Comparison of ENCODE assay signal across 14 mouse cellular contexts in the genomic region with DNA sequence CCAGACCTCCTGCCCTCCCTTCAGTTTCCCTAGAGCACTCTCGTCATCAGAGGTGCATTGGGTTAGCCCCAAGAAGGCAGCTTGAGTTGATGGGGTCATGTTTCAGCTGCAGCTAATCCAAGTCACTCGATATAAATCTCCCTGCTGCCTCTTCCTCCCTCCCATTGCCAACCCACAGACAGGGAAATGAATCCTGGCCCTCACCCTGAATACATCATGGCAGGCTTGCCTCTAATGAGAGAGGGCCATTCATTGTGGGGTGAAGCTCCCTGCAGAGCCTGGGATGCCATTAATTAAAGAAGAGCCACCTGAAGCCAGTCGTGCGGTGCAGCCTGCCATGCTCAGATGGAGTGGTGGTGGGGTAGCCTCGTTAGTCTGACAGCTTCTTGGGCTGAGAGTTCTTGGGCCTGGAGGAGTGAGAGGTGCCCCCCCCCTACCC. TPM values are rescaled to one million over a fixed set of nuclear protein-coding genes. Genes with fewer than 3 reads are reported as not detected.
DNase-seq lines count a peak whose midpoint lies in the region; ATAC-seq and TF ChIP-seq lines count a peak whose summit lies in the region.
"Had no signal": no experiment of that assay in that cellular context is flagged by ENCODE, and none has a peak within 500 bp of the region (broad histone marks: within the 10 kb centered on the region; RNA-seq: fewer than 3 reads in every experiment).

No protein-coding gene starts in this region.

- no peaks in the 10 kb centered on the region for H3K27me3 ChIP-seq in forebrain, embryonic 11.5 days (ENCODE audit: control insufficient read depth, insufficient read depth, low read length)
- no peaks in the 10 kb centered on the region for H3K27me3 ChIP-seq in forebrain, embryonic 10.5 days (ENCODE audit: poor library complexity, severe bottlenecking)
- no peaks in the 10 kb centered on the region for H3K27me3 ChIP-seq in midbrain, embryonic 13.5 days
- H3K27me3 ChIP-seq in midbrain, postnatal 0 days (ENCODE audit: insufficient read depth, low read length), result no peaks in the 10 kb centered on the region
- H3K27me3 ChIP-seq in limb, embryonic 10.5 days (ENCODE audit: low read depth, poor library complexity, severe bottlenecking), result no peaks in the 10 kb centered on the region
- H3K27me3 ChIP-seq: embryonic facial prominence, embryonic 13.5 days; heart, embryonic 15.5 days had no signal

- H3K27ac ChIP-seq in forebrain, embryonic 11.5 days (ENCODE audit: low read depth, low read length), result no peak overlapping the region
- no peak overlapping the region for H3K27ac ChIP-seq in forebrain, embryonic 10.5 days
- H3K27ac ChIP-seq in midbrain, embryonic 13.5 days, result peak overlapping the region; percentile 27
- H3K27ac ChIP-seq in midbrain, postnatal 0 days (ENCODE audit: low read depth, low read length), result no peak overlapping the region
- H3K27ac ChIP-seq in limb, embryonic 10.5 days, result peak overlapping the region; percentile 37
- H3K27ac ChIP-seq: heart, embryonic 15.5 days had no signal

- no peak overlapping the region for H3K4me2 ChIP-seq in forebrain, embryonic 11.5 days (ENCODE audit: low read depth, low read length, severe bottlenecking)
- H3K4me2 ChIP-seq in midbrain, embryonic 13.5 days (replicated peaks), result no peak overlapping the region
- no peak overlapping the region for H3K4me2 ChIP-seq in midbrain, postnatal 0 days (ENCODE audit: low read depth, low read length, poor library complexity, severe bottlenecking)
- H3K4me2 ChIP-seq: embryonic facial prominence, embryonic 13.5 days; heart, embryonic 15.5 days had no signal

- ATAC-seq in forebrain, embryonic 11.5 days (replicated peaks; ENCODE audit: low FRiP score), result no peak; the same call in 1 of the 2 replicates
- ATAC-seq in midbrain, embryonic 13.5 days, result peak; percentile 49
- no peak for ATAC-seq in midbrain, postnatal 0 days (ENCODE audit: low FRiP score)
- ATAC-seq in inflammation-experienced regulatory T-cells, adult 6 months, result no peak
- ATAC-seq: lung, postnatal 0 days had no signal

- peak; percentile 53 for DNase-seq in forebrain, embryonic 11.5 days (ENCODE audit: low spot score)
- DNase-seq in forebrain, embryonic 10.5 days (ENCODE audit: extremely low spot score, low spot score), result no peak
- DNase-seq in midbrain, postnatal 0 days (ENCODE audit: low spot score), result no peak
- no peak for DNase-seq in limb, embryonic 10.5 days (ENCODE audit: low spot score)
- no peak for DNase-seq in spleen, postnatal 36 days (ENCODE audit: low spot score in 2 of 2)
- no peak for DNase-seq in layer of hippocampus, postnatal 10 days (ENCODE audit: low spot score in 2 of 2)
- DNase-seq: cerebellum, adult 9-10 months; kidney, adult 2 months; thymus, adult 18-20 months had no signal

- no peak overlapping the region for H3K9ac ChIP-seq in forebrain, embryonic 11.5 days (ENCODE audit: low read length)
- no peak overlapping the region for H3K9ac ChIP-seq in midbrain, embryonic 13.5 days (replicated peaks)
- no peak overlapping the region for H3K9ac ChIP-seq in midbrain, postnatal 0 days (replicated peaks; ENCODE audit: low read length, poor library complexity, severe bottlenecking)
- H3K9ac ChIP-seq: embryonic facial prominence, embryonic 13.5 days; heart, embryonic 15.5 days had no signal

- TF ChIP-seq CTCF in midbrain, postnatal 0 days (IDR thresholded peaks at IDR 0.05), result no peak

- no peaks in the 10 kb centered on the region for H3K9me3 ChIP-seq in forebrain, embryonic 11.5 days (ENCODE audit: control insufficient read depth, low read length)
- no peaks in the 10 kb centered on the region for H3K9me3 ChIP-seq in forebrain, embryonic 10.5 days
- H3K9me3 ChIP-seq in midbrain, embryonic 13.5 days, result no peaks in the 10 kb centered on the region
- H3K9me3 ChIP-seq in midbrain, postnatal 0 days (ENCODE audit: low read length), result no peaks in the 10 kb centered on the region
- no peaks in the 10 kb centered on the region for H3K9me3 ChIP-seq in limb, embryonic 10.5 days (replicated peaks)
- H3K9me3 ChIP-seq: embryonic facial prominence, embryonic 13.5 days; heart, embryonic 15.5 days had no signal

- no peaks in the 10 kb centered on the region for H3K36me3 ChIP-seq in forebrain, embryonic 11.5 days (ENCODE audit: control insufficient read depth, insufficient read depth, low read length)
- peaks cover 60% of the 10 kb centered on the region for H3K36me3 ChIP-seq in forebrain, embryonic 10.5 days (replicated peaks)
- peaks cover 19% of the 10 kb centered on the region for H3K36me3 ChIP-seq in midbrain, embryonic 13.5 days
- H3K36me3 ChIP-seq in midbrain, postnatal 0 days (ENCODE audit: insufficient read depth, low read length), result peaks cover 14% of the 10 kb centered on the region
- H3K36me3 ChIP-seq in limb, embryonic 10.5 days, result peaks cover 57% of the 10 kb centered on the region

- no peak overlapping the region for H3K4me3 ChIP-seq in forebrain, embryonic 11.5 days (ENCODE audit: low read depth, low read length)
- H3K4me3 ChIP-seq in forebrain, embryonic 10.5 days, result no peak overlapping the region
- no peak overlapping the region for H3K4me3 ChIP-seq in midbrain, embryonic 13.5 days (replicated peaks)
- no peak overlapping the region for H3K4me3 ChIP-seq in midbrain, postnatal 0 days (ENCODE audit: low read depth, low read length)
- H3K4me3 ChIP-seq in limb, embryonic 10.5 days, result no peak overlapping the region
- H3K4me3 ChIP-seq: embryonic facial prominence, embryonic 13.5 days; heart, embryonic 15.5 days had no signal

- no peaks in the 10 kb centered on the region; the same call in 1 of the 2 replicates for H3K4me1 ChIP-seq in forebrain, embryonic 11.5 days (replicated peaks; ENCODE audit: control insufficient read depth, insufficient read depth, low read length)
- peaks cover 45% of the 10 kb centered on the region for H3K4me1 ChIP-seq in forebrain, embryonic 10.5 days
- H3K4me1 ChIP-seq in midbrain, embryonic 13.5 days (replicated peaks), result peaks cover 46% of the 10 kb centered on the region
- peaks cover 16% of the 10 kb centered on the region for H3K4me1 ChIP-seq in midbrain, postnatal 0 days (ENCODE audit: insufficient read depth, low read length)
- peaks cover 54% of the 10 kb centered on the region for H3K4me1 ChIP-seq in limb, embryonic 10.5 days
- H3K4me1 ChIP-seq: heart, embryonic 15.5 days had no signal

- WGBS in forebrain, embryonic 11.5 days, result 9% methylated on average over 5 of the region's 5 CpGs
- WGBS in forebrain, embryonic 10.5 days, result 7% methylated on average over 5 of the region's 5 CpGs
- WGBS in midbrain, embryonic 13.5 days, result 11% methylated on average over 5 of the region's 5 CpGs
- 30% methylated on average over 5 of the region's 5 CpGs for WGBS in midbrain, postnatal 0 days
- 13% methylated on average over 5 of the region's 5 CpGs for WGBS in limb, embryonic 10.5 days

RNA-seq across cellular contexts. Expression of gene Eri3, which starts 51.2 kb away (rescaled TPM):
- 146 TPM in 2 replicates for polyA plus RNA-seq in forebrain, embryonic 11.5 days (2014; fragmentation: Nextera tagmentation; extraction: Ambion mirVana)
- 116 and 120 TPM in 2 replicates for polyA plus RNA-seq in forebrain, embryonic 10.5 days (2016; fragmentation: Nextera tagmentation; extraction: Ambion mirVana)
- polyA plus RNA-seq in midbrain, embryonic 13.5 days (2015; fragmentation: Nextera tagmentation; extraction: Ambion mirVana), result 190 and 195 TPM in 2 replicates
- total RNA-seq in midbrain, postnatal 0 days (2014; rRNA removed), result 275 and 291 TPM in 2 replicates
- polyA plus RNA-seq in midbrain, postnatal 0 days (2015; fragmentation: Nextera tagmentation; extraction: Ambion mirVana), result 323 and 326 TPM in 2 replicates
- 114 and 147 TPM in 2 replicates for polyA plus RNA-seq in limb, embryonic 10.5 days (2016; fragmentation: Nextera tagmentation; extraction: Ambion mirVana)
- polyA plus RNA-seq in inflammation-experienced regulatory T-cells, adult 6 months (2017; shearing (Covaris generic)), result 10 to 100 TPM; 37.3 to 65.3 (median 61.9) TPM
- total RNA-seq in layer of hippocampus, postnatal 10 days (2021), result 100 to 1,000 TPM; 217 to 237 TPM

Comparison
In these comparisons a context has a peak if more than half of its experiments do, and no peak if none do; other contexts are left out.
1. H3K27ac ChIP-seq: peak in midbrain, embryonic 13.5 days (single experiment) and limb, embryonic 10.5 days (single experiment); none in forebrain, embryonic 11.5 days (single experiment), forebrain, embryonic 10.5 days (single experiment) and midbrain, postnatal 0 days (single experiment).